Mouse (Mus musculus) kidney, postnatal 36 days (tissue): ENCODE data around the gene Snap91.

Experiments
- DNase-seq, 2 experiments: peaks; one replicate each; pipeline ENCODE4 v3.0.0; 2021 to 2022; ENCODE audit warnings: mixed read lengths in 2 of 2

Snap91 gene

GRCm38 (mm10) chr9:86742959-86743911 lies 137.2 kb downstream of the Snap91 start, which contains the start of gene Prss35:
Gene Prss35, plus strand, starts transcription at chr9:86743649.
- DNase-seq, result peak; percentile 2 to 31

DNA sequence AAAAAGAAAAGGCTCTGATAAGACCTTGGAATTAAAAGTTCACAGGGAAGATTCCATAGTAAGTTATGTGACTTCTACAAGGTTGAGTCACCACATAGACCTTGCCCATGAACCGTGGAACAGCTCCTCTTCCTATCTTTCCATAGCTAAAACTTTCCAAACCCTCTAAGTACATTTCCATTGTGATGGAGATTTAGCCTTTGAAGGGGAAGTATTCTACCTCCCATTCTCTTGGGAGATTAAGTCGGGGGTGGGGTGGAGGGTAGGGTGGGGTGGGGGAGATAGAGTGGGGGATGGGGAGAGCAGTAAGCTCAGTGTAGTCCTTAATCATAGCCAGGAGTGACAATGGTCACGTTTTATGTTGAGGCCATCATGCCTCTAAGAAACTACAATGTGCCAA lies 140.5 kb downstream of the Snap91 start:
- DNase-seq, result no peak

DNA sequence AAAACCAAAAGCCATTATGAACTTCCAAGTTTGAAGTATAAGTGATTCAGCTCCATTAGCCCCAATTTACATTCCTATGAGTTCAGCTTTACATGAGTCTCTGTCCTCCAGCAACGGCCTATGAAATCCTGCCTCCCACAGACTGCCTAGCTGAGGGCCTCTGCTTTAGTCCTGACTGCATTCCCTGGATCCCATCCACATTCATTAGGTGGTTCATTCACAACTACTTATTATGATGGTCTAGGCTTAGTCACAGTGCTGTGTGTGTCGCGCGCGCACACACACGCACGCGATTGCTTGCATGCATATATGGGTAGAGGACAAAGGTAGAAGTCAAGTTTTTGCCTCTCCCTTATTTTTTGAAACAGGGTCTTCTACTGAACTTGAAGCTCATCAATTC lies 141.7 kb downstream of the Snap91 start:
- DNase-seq, result no peak

GRCm38 (mm10) chr9:86738067-86738466 lies 142.4 kb downstream of the Snap91 start:
- DNase-seq, result no peak

- no peak for DNase-seq
Measured at GRCm38 (mm10) chr9:86736991-86737390, 143.5 kb downstream of the Snap91 start.

DNA sequence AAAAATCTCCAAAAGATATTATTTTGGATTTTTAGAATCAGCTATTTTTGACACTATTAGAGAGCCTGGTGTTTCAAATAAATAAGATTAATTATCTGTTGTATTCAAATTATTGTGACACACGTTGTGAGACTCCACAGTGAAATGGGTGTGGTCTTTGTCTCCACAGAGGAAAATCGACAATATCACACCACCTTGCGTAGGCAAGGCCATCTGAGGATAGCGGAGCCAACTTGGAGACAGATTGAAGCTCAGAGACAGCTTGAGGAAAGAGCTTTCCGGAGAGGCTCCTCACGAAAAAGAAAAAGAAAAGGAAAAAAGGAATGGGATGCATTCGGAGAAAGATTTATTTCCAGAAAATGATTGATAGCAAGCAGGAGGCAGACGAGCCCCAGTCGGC lies 145.7 kb downstream of the Snap91 start:
- no peak for DNase-seq

DNA sequence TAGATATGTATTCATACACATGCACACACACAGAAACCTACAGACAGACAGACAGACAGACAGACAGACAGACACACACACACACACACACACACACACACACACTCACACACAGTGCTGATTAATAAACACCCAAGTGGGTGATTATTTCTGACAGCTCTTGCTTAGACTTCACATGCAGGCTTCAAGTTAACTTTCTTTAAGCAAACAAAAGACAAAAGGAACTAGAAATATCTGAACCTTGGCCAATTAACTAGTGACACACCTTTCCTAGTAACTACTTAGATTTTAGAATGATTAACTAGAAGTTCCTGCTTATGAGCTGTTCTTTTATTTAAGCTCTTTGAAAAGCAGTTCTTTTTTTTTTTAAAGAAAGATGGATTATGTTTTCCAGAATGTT lies 146.1 kb downstream of the Snap91 start:
- no peak for DNase-seq

DNA sequence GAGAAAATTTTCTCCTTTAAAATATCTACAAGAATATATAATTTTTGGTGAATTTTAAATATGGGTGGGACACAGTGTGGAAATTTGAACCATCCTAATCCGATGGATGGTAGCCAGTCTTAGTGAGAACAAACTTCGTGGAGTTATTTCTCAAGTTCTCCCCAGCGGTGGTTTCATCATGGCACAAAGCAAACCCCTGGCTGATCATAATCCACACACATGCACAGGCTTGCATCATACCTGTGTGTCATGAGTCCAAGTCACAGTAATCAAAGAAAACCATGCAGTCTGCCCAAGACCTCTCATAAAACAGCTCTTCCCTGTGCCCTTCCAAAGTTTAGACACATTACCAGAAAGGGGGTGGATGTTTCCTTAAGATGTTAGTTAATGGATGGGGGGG lies 150.6 kb downstream of the Snap91 start:
- no peak for DNase-seq

GRCm38 (mm10) chr9:86729084-86729483 lies 151.4 kb downstream of the Snap91 start:
- no peak for DNase-seq

DNA sequence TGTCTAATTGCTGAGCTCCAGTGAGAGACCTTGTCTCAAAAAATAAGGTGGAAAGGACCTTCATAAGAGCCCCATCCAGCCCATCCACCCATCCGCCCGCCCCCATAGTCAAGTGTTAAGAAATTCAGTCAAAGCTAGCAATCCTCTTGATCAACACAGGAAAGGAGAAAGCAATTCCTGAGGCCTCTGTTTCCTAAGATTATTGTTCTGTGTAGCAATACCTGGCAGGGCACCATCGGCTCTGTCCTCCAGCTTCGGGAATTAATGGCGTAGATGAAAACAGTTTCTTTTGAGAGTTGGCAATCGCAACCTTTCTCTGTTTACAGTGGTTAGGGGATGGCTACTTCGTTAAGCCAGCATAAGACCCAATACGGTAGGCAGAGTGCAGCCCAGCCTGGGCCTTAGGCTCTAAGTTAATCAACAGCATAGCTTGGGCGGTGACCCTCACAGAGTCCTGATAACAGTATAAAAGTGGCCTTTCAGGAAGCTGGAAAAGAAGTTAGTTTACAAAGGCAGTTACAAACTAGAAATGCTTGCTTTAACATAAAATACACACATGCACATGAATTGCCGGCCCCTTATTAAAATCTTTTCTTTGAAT lies 152.1 kb downstream of the Snap91 start:
- no peak for DNase-seq

- no peak for DNase-seq
Measured at GRCm38 (mm10) chr9:86726381-86726720, 154.1 kb downstream of the Snap91 start.

- DNase-seq, result no peak
Measured at GRCm38 (mm10) chr9:86725604-86726380, 154.7 kb downstream of the Snap91 start.

GRCm38 (mm10) chr9:86725066-86725465 lies 155.4 kb downstream of the Snap91 start:
- DNase-seq, result no peak

GRCm38 (mm10) chr9:86720794-86721193 lies 159.7 kb downstream of the Snap91 start:
- DNase-seq, result no peak

GRCm38 (mm10) chr9:86720227-86720626 lies 160.2 kb downstream of the Snap91 start:
- DNase-seq, result no peak

DNA sequence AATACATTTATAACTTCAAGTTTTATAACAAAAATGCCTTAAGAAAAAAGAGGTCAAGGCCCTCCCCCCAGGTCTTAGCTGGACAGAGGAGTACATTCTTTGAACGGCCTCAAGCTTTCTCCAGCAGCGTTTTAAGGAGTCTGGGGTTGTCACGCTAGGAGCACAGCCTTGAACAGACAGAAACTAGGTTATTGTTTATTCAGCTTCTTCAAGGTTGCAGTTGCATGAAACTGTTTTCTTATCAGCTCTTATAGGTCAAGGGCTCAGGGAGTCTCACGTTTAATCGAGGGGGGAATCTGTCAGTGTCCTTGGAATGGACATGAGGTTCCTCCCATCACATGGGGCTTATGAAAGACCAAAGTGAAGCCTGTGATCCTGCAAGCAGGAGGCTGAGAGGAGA lies 163.3 kb downstream of the Snap91 start:
- no peak for DNase-seq

- DNase-seq, result no peak
Measured at GRCm38 (mm10) chr9:86716540-86716939, 163.9 kb downstream of the Snap91 start.
